ENCODE assay signal across 8 mouse cellular contexts in genomic region chr4:42950065-42950558, GRCm38 (mm10). TPM values are rescaled to one million over a fixed set of nuclear protein-coding genes. Genes with fewer than 3 reads are reported as not detected.
A peak's percentile ranks its signal among the peaks of the same experiment; 100 is the strongest.
DNase-seq lines count a peak whose midpoint lies in the region; ATAC-seq lines count a peak whose summit lies in the region.

No protein-coding gene starts in this region.

- no peaks in the 10 kb centered on the region for H3K9me3 ChIP-seq in hindbrain, embryonic 11.5 days (ENCODE audit: control insufficient read depth, low read length)

- peak overlapping the region; percentile 79 for H3K4me2 ChIP-seq in hindbrain, embryonic 11.5 days (replicated peaks; ENCODE audit: low read depth, low read length)

- WGBS in hindbrain, embryonic 11.5 days: 2% methylated on average over 11 of the region's 27 CpGs

- H3K36me3 ChIP-seq in hindbrain, embryonic 11.5 days (ENCODE audit: control insufficient read depth, insufficient read depth, low read length): no peaks in the 10 kb centered on the region

- H3K27me3 ChIP-seq in hindbrain, embryonic 11.5 days (ENCODE audit: control insufficient read depth, insufficient read depth, low read length): no peaks in the 10 kb centered on the region

- peak; percentile 74 for ATAC-seq in hindbrain, embryonic 11.5 days (ENCODE audit: low FRiP score)

- H3K4me3 ChIP-seq in hindbrain, embryonic 11.5 days (ENCODE audit: low read depth, low read length): peak overlapping the region; percentile 81

- H3K4me1 ChIP-seq in hindbrain, embryonic 11.5 days (replicated peaks; ENCODE audit: control insufficient read depth, insufficient read depth, low read length): peaks cover 30% of the 10 kb centered on the region

- peak overlapping the region; percentile 92 for H3K9ac ChIP-seq in hindbrain, embryonic 11.5 days (ENCODE audit: low read depth, low read length)

- peak; percentile 51 for DNase-seq in MEL-GATA-1-ER (ENCODE audit: extremely low read depth, low read depth)
- DNase-seq in cerebellum, adult 11-12 months: peak; percentile 88
- peak; percentile 84 for DNase-seq in forelimb bud, embryonic 11.5 days (ENCODE audit: low read depth, low spot score)
- peak; percentile 92 for DNase-seq in hindbrain, embryonic 11.5 days (ENCODE audit: low spot score)
- peak; percentile 86 to 89 for DNase-seq in layer of hippocampus, postnatal 36 days
- DNase-seq in lung, postnatal 36 days: peak; percentile 96
- peak; percentile 93 for DNase-seq in retina, postnatal 1 day
- peak; percentile 87 for DNase-seq in urinary bladder, postnatal 14 days (ENCODE audit: low spot score)

- H3K27ac ChIP-seq in hindbrain, embryonic 11.5 days (ENCODE audit: low read depth, low read length): peak overlapping the region; percentile 95

RNA-seq across cellular contexts. Expression of gene Dnajb5, which starts 0.5 kb away (rescaled TPM):
- polyA plus RNA-seq in hindbrain, embryonic 11.5 days (2014; fragmentation: Nextera tagmentation; extraction: Ambion mirVana): 23.6 and 24.4 TPM in 2 replicates
- total RNA-seq in layer of hippocampus, postnatal 36 days (2021): 100 to 1,000 TPM; 203 to 221 TPM

RNA-seq across cellular contexts. Expression of gene 1700022I11Rik, which starts 19.3 kb away (rescaled TPM):
- polyA plus RNA-seq in hindbrain, embryonic 11.5 days (2014; fragmentation: Nextera tagmentation; extraction: Ambion mirVana): 0.27 and 0.40 TPM in 2 replicates
- not detected for total RNA-seq in layer of hippocampus, postnatal 36 days (2021)

RNA-seq across cellular contexts. Expression of gene Phf24, which starts 33.7 kb away (rescaled TPM):
- 3.0 and 4.4 TPM in 2 replicates for polyA plus RNA-seq in hindbrain, embryonic 11.5 days (2014; fragmentation: Nextera tagmentation; extraction: Ambion mirVana)
- 100 to 1,000 TPM; 148 to 149 TPM for total RNA-seq in layer of hippocampus, postnatal 36 days (2021)

RNA-seq across cellular contexts. Expression of gene Vcp, which starts 50.2 kb away (rescaled TPM):
- 613 and 675 TPM in 2 replicates for polyA plus RNA-seq in hindbrain, embryonic 11.5 days (2014; fragmentation: Nextera tagmentation; extraction: Ambion mirVana)
- 100 to 1,000 TPM; 188 to 194 TPM for total RNA-seq in layer of hippocampus, postnatal 36 days (2021)

Comparison
In these comparisons a context has a peak if more than half of its experiments do, and no peak if none do; other contexts are left out.
1. Peak in every context shown above with its lines: DNase-seq, ATAC-seq, H3K4me3 ChIP-seq and H3K27ac ChIP-seq.